Mouse (Mus musculus) brain, embryonic 14.5 days (tissue): ENCODE measurements around the gene Chd4.

Experiments used
- CTCF ChIP-seq: fragments of 200-500 bp; IDR thresholded peaks from 2 replicates; pipeline ENCODE4 v1.5.1; 2012; ENCODE audit warnings: inconsistent platforms, mild to moderate bottlenecking, moderate library complexity, borderline replicate concordance; ENCODE audit not compliant: insufficient read depth, insufficient read length; ENCODE audit errors: extremely low read depth
- POLR2A ChIP-seq: fragments of 200-500 bp; IDR thresholded peaks from 2 replicates; pipeline ENCODE4 v1.6.1; 2012; ENCODE audit warnings: mild to moderate bottlenecking, inconsistent platforms, borderline replicate concordance; ENCODE audit not compliant: poor library complexity, insufficient read depth, insufficient read length, severe bottlenecking; ENCODE audit errors: extremely low read depth

DNA sequence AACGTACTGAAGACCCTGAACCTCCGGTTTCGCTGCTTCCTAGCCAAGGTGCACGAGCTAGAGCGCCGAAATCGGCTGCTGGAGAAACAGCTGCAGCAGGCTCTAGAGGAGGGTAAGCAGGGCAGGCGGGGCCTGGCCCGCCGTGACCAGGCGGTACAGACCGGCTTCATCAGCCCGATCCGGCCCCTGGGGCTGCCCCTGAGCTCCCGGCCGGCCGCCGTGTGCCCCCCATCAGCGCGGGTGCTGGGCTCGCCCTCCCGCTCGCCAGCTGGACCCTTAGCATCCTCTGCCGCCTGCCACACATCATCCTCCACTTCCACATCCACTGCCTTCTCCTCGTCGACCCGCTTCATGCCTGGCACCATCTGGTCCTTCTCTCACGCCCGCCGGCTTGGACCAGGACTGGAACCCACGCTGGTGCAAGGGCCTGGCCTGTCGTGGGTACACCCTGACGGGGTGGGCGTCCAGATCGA is 49.7 kb downstream of the Chd4 start:
- no peak for TF ChIP-seq POLR2A
- no peak for TF ChIP-seq CTCF
